Mouse (Mus musculus) gastrocnemius, postnatal 4 days (tissue): Measurements from ENCODE around the gene Qsox1. TPM values are rescaled to one million over a fixed set of nuclear protein-coding genes. Genes with fewer than 3 reads are reported as not detected.

Experiments
- DNase-seq, 2 experiments: peaks; one replicate each; pipeline ENCODE4 v3.0.0; 2021 to 2022; ENCODE audit warnings: low spot score in 2 of 2, mixed read lengths in 2 of 2
- total RNA-seq, 2 experiments: library from RNA; stranded (reverse); gene quantifications; 2 replicates each; pipeline ENCODE4 v1.2.3; 2021

The Qsox1 gene
- total RNA-seq, 2 experiments from 2014 or later: 55.3 to 59.9 TPM

GRCm38 (mm10) chr1:155801014-155801991 lies 11.4 kb downstream of the Qsox1 start:
- no peak for DNase-seq

DNA sequence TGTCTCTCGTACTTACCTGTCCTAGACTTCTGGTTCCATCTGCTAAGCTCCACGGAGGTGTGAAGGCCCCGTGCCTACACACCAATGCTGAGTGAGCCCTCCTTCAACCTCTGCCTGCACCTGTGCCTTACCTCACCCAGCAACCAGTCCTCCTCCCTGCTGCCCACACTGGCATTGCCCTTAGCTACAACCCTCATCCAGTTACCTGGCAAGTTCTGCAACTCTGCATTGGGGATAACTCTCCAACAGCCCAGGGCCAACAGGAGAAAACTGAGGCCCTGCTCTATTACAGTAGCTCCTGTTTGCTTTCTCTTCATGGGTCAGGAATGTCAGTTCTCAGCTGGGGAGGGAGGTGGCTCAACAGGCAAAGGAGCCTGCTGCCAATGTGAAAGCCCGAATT lies 14.7 kb downstream of the Qsox1 start:
- no peak for DNase-seq

GRCm38 (mm10) chr1:155797425-155797824 lies 15.3 kb downstream of the Qsox1 start:
- no peak for DNase-seq

DNA sequence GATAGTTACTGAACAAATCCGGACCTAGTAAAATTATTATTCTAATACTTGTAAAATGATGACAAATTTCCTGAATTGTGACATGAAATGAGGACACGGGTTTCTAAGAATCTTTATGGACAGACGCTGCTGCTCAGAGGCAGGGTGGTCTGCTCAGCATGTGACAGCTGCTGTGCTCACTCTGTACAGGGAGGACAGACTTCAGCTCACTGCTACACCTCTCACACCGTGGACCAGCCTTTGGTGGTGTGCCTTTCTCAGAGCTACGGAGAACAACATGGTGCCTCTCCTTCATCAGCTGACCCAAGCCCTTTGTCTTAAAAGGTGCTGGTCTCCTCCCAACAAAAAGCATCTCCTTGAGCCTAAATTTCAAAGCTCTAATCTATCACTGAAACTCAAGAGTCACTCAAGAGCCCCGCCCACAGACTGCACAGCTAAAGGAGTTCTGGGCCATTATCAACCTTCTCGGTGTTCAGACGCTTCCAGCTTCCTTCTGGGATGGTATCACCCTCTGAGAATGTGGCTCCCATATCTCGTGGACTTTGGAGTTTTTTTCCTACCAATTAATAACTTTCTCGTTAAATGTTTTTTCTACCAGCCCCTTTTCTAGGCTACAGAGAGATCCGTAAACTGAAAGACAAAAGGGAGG lies 15.8 kb downstream of the Qsox1 start:
- DNase-seq: no peak

- no peak for DNase-seq
Measured at GRCm38 (mm10) chr1:155795791-155796233, 16.9 kb downstream of the Qsox1 start.

GRCm38 (mm10) chr1:155794855-155795254 lies 17.8 kb downstream of the Qsox1 start:
- DNase-seq: no peak

GRCm38 (mm10) chr1:155791919-155792318 lies 20.8 kb downstream of the Qsox1 start:
- DNase-seq: no peak

DNA sequence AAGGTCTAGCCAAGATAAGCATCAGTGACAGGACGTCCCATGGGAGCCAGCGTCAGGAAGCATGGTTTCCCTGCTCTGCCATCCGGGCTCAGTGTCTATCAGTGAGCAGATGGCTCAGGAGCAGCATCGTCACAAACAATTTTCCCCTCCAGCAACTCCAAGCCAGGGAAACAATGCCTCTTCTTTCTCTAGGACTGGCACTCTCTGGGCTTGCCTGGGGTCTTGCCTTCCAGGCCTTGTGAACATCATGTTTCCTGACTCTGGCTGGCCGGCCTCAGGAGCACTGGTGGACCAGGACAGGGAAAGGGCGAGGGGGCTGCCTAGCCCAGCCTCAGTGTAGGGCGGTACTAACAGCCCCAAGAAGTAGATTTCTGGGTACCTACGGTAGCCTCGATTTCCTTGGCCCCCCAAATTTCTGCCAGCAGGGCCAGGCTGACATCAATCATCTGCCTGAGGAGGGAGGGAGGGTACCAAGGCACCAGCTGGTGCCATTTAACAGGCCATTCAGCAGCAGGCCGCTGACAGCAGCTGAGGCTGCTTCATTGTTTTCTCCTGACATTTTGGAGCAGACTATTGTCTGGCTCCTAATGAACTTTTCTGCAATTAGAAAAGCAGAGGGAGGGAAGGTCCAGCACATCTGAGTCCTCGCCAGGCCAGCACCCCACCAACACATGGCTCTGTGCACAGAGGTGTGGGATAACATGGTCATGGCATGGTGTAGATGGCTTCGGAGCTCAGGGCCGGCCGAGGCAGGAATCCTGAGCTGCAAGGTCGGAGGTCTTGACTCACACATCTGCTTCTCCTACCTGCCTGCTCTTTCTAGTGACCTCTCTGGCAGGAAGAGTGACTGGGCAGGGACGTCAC lies 22.3 kb downstream of the Qsox1 start:
- no peak for DNase-seq

GRCm38 (mm10) chr1:155785886-155786285 lies 26.8 kb downstream of the Qsox1 start:
- DNase-seq: no peak

DNA sequence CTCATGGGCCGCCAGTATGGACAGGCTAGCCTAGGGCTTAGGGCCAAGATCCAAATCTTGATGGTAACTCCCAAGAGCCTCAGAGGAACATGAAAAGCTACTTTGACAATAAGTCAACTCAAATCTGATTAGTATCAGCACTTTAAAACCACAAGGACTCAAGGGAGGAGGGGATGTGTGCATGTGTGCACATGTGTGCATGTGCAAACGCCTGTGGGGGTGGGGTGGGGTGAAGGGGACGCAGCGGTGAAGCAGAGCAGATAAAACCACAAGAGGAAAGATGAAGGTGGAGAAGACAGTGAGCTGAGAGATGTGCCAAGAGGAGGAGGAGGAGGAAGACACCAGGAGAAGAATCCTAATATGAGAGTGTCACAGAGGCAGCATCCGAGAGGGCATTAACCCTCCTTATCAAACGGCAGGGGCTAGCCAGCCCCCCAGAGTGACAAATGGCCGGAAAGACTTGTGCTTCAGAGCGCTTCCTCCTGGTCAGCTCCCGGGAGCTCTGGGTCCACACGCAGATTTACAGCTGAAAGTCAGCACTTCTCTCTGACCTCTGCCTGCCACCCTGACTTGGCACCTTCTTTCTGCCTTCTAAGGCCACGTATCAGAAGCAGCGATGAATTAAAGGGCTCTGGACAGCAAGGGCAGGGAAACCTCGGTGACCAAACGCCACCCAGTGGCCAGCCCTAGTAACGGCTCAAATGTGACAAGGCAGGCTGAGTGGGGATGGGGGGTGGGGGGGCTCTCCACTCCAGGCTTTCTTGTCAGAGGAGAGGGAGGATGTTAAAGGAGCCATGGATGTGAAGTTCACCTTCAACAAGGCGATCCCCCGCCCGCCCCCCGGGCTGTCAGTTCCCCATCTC lies 28.1 kb downstream of the Qsox1 start:
- peak in 1 of 2 experiments; percentile 55 for DNase-seq

- no peak for DNase-seq
Measured at GRCm38 (mm10) chr1:155782382-155782781, 30.3 kb downstream of the Qsox1 start.

DNA sequence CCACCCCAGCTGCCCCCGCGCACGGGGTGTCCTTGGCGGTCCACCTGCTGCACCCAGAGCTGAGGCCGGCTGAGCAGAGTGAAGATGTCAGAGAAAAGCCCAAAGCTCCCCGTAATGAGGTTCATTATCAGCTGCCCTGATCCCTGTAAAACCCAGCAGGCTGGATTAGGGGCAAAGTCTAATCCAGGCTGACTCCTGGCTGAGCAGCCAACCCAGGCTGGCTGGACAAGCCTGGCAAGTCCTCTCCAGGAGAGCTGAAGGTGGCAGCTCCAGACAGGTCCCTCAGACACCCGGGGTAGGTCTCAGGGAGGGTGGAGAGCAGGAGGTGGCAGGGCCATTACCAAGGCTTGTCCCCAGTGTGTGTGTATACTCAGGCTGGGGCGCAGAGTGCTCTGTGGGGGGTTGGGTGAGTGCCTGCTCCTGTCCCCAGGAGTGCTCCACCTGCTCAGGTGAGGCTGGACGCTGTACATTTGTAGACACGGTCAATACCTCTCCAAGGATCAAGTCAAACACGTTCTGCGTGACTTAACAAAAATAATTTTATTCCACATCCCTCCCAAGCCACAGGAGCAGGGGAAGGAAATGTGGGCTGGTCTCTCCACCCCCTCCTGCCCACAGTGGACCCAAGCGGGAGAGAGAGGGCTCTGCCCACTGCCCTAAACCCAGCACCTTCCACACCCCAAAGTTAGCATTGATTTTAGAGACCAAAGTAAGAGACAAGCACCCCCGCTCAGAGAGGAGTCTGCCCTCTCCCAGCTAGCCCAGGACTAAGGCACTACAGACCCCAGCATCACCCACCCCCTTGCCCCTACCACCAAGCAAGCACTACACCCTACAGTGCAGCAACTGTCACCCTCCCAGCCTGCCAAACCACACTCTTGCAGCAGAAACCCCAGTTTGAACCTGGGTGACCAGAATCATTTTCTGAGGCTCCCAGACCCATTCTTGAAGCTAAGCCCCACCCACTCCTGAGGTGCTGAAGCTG lies 34.8 kb downstream of the Qsox1 start:
- DNase-seq: no peak

DNA sequence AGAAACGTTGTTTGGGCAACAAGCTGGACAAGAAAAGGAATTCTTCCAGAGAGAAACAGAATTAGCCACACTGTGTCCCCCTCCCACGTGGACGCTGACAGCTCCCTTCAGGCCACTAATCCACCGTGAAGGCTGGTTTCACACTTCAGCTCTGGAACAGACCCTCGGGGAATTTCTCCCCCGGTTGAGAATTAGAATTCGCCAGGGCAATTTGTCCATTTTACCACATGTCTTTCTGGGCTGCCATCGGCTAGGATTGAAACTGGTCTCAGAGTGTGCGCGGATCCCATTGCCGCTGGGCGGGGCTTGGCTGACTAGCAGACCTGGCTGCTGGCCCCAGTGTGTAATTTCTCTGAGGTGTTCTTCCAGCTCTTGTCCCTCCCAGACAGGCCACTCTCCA lies 53.5 kb downstream of the Qsox1 start:
- peak in 1 of 2 experiments; percentile 35 for DNase-seq

DNA sequence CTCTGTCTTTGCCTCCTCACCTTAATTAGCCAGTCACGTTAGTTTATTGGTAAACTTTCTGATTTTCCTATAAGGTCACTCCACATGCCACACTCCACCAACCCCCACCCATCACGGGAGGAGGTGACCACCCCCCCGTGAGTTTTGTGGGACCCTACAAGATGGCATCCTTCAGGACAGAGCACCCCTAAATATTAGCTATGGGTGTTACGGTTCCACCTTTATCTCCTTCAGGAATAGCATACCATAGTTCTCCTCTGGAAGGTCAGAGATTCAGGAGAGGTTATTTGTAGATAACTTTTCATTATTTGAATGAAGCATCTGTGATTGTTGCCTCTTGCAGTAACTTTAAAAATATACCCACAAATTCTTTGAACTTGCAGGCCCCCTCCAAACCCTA lies 54.0 kb downstream of the Qsox1 start:
- DNase-seq: no peak

DNA sequence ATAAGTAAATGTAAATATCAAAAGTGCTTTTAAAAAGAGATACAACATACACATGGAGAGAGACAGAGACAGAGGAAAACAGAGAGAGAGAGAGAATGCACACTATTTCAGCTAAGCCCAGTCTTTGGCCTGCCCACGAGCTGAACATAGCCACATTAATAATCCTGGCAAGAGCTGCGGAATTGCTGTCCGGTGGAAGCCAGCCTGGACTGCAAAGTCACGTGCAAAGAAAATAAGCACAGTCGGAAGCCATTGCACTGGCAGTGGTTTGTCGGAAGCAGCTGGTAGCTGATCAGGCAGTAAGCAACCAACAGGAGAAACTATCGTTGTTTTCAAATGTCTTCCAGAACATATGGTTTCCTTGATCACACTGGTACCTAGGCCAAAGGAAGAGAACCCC lies 55.1 kb downstream of the Qsox1 start:
- DNase-seq: no peak

GRCm38 (mm10) chr1:155753411-155753810 lies 59.3 kb downstream of the Qsox1 start:
- DNase-seq: no peak

DNA sequence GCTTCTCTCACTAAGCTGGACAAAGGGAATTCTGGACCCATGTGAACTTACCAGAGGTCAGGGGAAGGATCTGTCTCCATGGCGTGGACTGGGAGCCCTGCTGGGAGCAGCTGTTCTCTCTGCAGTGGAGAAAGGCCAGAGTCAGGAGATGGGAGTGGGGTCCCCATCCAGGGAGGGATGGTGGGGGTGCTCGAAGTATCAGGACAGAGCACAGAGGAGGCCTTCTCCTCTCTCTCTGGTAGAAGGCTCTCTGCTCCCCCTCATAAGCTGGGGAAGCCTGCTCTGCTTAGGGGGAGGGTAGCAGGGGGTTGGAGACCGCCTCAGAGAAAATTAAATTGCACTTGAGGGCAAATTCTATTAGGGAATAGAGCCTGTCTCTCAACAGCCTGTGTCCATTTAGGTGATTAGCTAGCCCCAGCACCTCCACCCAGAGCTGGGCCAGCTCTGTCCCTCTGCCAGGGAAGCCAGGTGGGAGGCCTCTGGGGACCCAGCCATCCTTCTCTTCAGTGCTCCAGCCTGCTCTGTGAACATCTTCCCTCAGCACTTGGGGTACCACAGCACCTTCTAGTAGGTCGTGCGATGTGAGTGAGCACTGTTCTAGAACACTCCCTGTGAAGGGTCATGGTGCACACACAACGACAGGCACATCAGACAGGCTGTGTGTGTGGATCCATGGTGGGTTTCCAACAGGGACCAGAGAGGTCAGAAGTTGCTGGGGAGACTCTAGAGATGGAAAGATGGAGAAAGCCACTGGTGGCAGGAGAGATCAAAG lies 61.0 kb downstream of the Qsox1 start, which contains the start of gene Lhx4:
TSS of gene Lhx4 (minus strand) at position 201 of the 772 bp plus-strand sequence.
- no peak for DNase-seq

DNA sequence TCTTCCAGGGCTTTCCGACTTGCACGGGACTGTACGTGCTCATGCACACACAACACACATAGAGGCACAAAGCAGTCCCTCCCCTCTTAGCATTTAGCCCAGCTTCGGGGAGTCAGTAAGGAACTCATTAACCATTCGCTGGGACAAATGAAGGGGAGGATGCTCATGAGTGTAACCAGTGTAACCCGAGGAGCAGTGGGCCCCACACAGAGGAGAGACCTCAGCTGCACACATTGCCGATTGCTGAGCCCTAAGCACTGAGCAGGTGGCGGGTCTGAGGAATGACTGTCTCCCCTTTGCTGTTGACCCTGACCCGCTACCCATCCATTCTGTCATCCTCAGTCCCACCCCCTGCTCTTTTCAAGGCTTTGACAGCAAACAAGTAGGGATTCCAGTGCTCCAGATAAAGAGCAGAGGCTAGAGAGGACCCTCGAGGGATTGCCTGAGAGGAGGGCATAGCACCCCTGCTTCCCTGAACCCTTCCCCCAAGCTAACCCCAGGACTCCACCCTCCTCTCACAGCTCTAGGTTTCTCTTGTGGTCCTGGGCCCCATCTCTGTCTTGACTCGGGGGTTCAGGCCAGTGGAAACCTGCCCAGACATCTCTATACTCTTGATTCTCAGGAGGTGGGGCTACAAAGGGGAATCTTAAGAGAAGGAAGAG lies 62.0 kb downstream of the Qsox1 start:
- DNase-seq: no peak
